Mouse (Mus musculus) macrophage (primary cell): ENCODE results near the gene Tm9sf2. TPM values are rescaled to one million over a fixed set of nuclear protein-coding genes. Genes with fewer than 3 reads are reported as not detected.
"Not testable (repeated sequence)": the region's sequence is repeated elsewhere in the genome, so short reads cannot be mapped to it uniquely, and the experiment has no call there.

Source experiments
- H3K27ac ChIP-seq: fragments of 350-480 bp; formaldehyde crosslinking; 2 replicates; pipeline ENCODE4 v1.9.0; 2021
- H3K36me3 ChIP-seq: fragments of 350-480 bp; formaldehyde crosslinking; 2 replicates; pipeline ENCODE4 v1.9.0; 2021; ENCODE audit errors: inconsistent target
- H3K4me3 ChIP-seq: fragments of 350-480 bp; formaldehyde crosslinking; 2 replicates; pipeline ENCODE4 v1.9.0; 2021; ENCODE audit errors: inconsistent target
- H3K79me2 ChIP-seq: fragments of 350-480 bp; formaldehyde crosslinking; 2 replicates; pipeline ENCODE4 v1.9.0; 2021; ENCODE audit errors: inconsistent target
- WGBS: methylation state at CpG from one replicate; pipeline ENCODE4 v1.1.7; 2026; ENCODE audit warnings: inconsistent platforms; ENCODE audit not compliant: missing documents; 5-methylcytosine and 5-hydroxymethylcytosine counted together
- polyA plus RNA-seq: library from polyadenylated mRNA; stranded (reverse); fragments of 250-400 nt; gene quantifications from 3 replicates; pipeline ENCODE4 v1.2.4, GENCODE M21; 2018; ENCODE audit warnings: inconsistent platforms
- total RNA-seq, 78 experiments: library from RNA; depleted of rRNA; stranded (reverse); fragments of 250-400 nt; gene quantifications; 1 replicate in 9 of 78; 2 replicates in 24 of 78; 3 replicates in 43 of 78; 4 replicates in 2 of 78; pipeline ENCODE4 v1.2.4; 2018; ENCODE audit warnings: inconsistent platforms in 56 of 78

The Tm9sf2 gene
- total RNA-seq (2018; cell fraction: chromatin; rRNA removed), result 10 to 100 TPM; 13.4 to 56.4 (median 35.8) TPM
- 100 to 1,000 TPM in 13 of 26 experiments, 10 to 100 TPM in 13; 66.1 to 164 (median 104) TPM for total RNA-seq (2018; cell fraction: cytosol; rRNA removed)
- total RNA-seq (2018; cell fraction: nucleus; rRNA removed), result 100 to 1,000 TPM in 22 of 26 experiments, 10 to 100 TPM in 4; 48.1 to 201 (median 130) TPM
- 98.5 to 135 TPM (median 122 TPM) in 3 replicates for polyA plus RNA-seq

- H3K4me3 ChIP-seq, result peak within 1 kb of the TSS; percentile 74
- peak within 1 kb of the TSS; percentile 66 for H3K27ac ChIP-seq
- peaks cover 48% of the 10 kb centered on the region for H3K79me2 ChIP-seq
- H3K36me3 ChIP-seq, result no peaks in the 10 kb centered on the region; the same call in 1 of the 2 replicates
- under 1% methylated on average over 70 of the region's 76 CpGs for WGBS
Measured at GRCm38 (mm10) chr14:122106822-122107468, at the start of gene Tm9sf2. TSS of gene Tm9sf2 (plus strand) at chr14:122107038.

GRCm38 (mm10) chr14:122057941-122058346, 48.9 kb upstream of the Tm9sf2 start:
- Histone ChIP-seq H3K27ac (no peak overlapping the region), H3K4me3 (no peak overlapping the region), H3K36me3 (no peaks in the 10 kb centered on the region), H3K79me2 (no peaks in the 10 kb centered on the region)
- WGBS, result 33% methylated on average over 1 of the region's 2 CpGs

DNA sequence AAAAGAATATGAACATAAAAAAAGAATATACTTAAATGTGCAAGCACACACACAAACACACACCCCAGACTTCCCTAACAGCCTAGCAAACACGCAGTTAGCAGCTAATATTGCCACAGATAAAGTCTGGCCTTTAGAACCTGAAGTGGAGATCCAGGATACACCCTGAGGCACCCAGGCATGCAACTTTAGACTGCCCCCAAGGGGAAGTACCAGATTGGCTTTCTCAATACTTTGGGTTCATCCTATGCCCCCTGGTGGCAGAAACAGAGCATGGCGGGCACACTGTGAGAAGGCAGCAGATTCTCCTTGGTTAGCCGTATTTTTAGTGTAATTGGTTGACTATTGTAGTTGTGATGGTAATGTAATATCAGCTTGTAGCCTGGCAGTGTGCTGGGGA, 46.2 kb upstream of the Tm9sf2 start:
- Histone ChIP-seq H3K79me2 (no peaks in the 10 kb centered on the region), H3K4me3 (no peak overlapping the region), H3K27ac (peak overlapping the region; percentile 30), H3K36me3 (no peaks in the 10 kb centered on the region)
- WGBS, result 0% methylated on average over 2 of the region's 3 CpGs

DNA sequence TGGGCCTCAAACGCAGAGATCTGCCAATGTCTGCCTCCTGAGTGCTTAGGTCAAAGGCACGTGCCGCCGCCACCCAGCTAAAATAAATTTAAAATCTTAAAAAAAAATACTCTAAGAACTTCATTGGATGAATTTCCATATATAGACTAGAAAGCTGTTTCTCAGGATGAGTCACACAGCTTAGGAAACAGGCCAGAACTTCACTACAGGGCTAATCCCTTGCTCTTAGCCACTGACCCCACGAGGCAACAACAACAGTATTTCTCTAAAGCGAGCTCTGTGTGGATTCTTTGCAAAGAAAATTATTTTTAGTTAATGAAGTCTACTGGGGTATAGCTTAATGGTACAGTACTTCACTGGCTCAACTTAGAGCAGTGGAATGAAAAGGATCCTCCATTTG, 45.5 kb upstream of the Tm9sf2 start:
- no peak overlapping the region for H3K4me3 ChIP-seq
- no peaks in the 10 kb centered on the region for H3K79me2 ChIP-seq
- H3K36me3 ChIP-seq, result no peaks in the 10 kb centered on the region
- peak overlapping the region; percentile 30 for H3K27ac ChIP-seq
- 83% methylated on average over 6 of the region's 6 CpGs for WGBS

- Histone ChIP-seq H3K36me3 (no peaks in the 10 kb centered on the region), H3K27ac (no peak overlapping the region), H3K79me2 (no peaks in the 10 kb centered on the region), H3K4me3 (no peak overlapping the region)
- 93% methylated on average over 10 of the region's 10 CpGs for WGBS
Measured at GRCm38 (mm10) chr14:122062411-122063090, 44.3 kb upstream of the Tm9sf2 start.

DNA sequence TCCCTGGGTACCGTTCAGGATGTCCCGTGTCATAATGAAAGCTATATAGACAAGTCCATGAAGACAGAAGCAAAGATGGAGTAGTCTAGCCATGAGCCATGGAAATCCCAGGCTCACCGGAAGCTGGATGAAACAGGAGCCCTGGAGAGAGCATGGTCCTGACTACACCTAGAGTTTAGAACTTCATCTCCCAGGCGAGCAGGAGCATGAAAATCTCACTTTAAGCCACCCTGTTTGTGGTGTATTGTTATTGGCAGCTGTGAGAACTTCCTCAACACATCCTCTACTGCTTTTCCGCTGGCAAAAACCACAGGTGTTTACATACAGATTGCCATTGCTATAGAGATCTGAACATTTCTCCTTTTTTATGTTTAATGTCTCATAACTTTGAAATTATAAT, 43.2 kb upstream of the Tm9sf2 start:
- Histone ChIP-seq H3K79me2 (no peaks in the 10 kb centered on the region), H3K4me3 (no peak overlapping the region), H3K36me3 (no peaks in the 10 kb centered on the region), H3K27ac (no peak overlapping the region)
- WGBS, result 16% methylated on average over 5 of the region's 5 CpGs

DNA sequence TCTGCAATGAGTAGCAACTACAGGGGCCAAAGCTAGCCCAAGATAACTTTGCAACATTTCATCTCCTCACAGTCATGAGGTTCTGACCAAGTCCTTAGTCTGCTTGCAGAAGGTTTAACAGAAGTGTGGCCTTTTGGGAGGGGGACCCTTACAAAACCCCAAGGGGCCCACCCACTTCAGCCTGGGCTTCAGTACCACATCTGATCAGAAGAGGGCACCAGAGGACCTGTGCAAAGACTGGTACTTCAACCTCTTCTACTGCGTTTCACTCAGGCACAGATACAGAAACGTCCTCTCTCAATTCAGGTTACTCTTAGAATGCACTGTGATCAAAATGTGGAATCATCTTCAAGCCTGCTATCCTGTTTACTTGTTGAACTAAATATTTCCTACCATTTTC, 42.3 kb upstream of the Tm9sf2 start:
- no peak overlapping the region for H3K4me3 ChIP-seq
- WGBS, result 20% methylated on average over 2 of the region's 2 CpGs
- no peaks in the 10 kb centered on the region for H3K36me3 ChIP-seq
- H3K79me2 ChIP-seq, result no peaks in the 10 kb centered on the region
- H3K27ac ChIP-seq, result no peak overlapping the region

- Histone ChIP-seq H3K36me3 (no peaks in the 10 kb centered on the region), H3K79me2 (no peaks in the 10 kb centered on the region), H3K27ac (no peak overlapping the region), H3K4me3 (no peak overlapping the region)
- 30% methylated on average over 4 of the region's 4 CpGs for WGBS
Measured at GRCm38 (mm10) chr14:122066243-122066642, 40.6 kb upstream of the Tm9sf2 start.

DNA sequence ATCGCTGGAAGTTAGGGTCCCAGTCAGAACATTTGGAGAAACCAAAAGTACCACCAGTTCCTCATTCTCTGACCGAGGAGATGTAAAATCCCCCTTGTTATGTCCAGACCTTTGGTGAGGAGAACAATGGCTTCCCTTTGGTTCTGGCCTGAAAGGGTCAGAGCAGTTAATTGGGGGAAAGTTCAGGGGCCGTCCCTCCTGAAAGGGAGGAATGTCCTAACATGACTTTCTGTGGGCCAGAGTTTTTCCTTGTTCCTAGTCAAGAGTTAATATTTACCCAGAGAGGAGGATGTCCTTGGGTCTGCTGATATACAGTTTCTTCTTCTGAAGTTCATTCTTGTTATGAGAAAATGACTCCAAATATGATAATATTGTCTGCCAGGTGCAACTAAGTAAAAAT, 38.8 kb upstream of the Tm9sf2 start:
- WGBS, result 10% methylated on average over 2 of the region's 3 CpGs
- not testable (repeated sequence) for H3K27ac ChIP-seq

GRCm38 (mm10) chr14:122068801-122069695, 37.8 kb upstream of the Tm9sf2 start:
- Histone ChIP-seq H3K79me2 (no peaks in the 10 kb centered on the region), H3K27ac (no peak overlapping the region), H3K4me3 (no peak overlapping the region), H3K36me3 (no peaks in the 10 kb centered on the region)
- WGBS, result 84% methylated on average over 10 of the region's 11 CpGs

More for the DNA sequence above, 38.8 kb upstream of the Tm9sf2 start:
- not testable (repeated sequence) for H3K36me3 ChIP-seq, H3K79me2 ChIP-seq, H3K4me3 ChIP-seq

GRCm38 (mm10) chr14:122069948-122070347, 36.9 kb upstream of the Tm9sf2 start:
- H3K27ac ChIP-seq, result no peak overlapping the region
- WGBS, result 48% methylated on average over 3 of the region's 3 CpGs
- no peaks in the 10 kb centered on the region for H3K36me3 ChIP-seq
- H3K4me3 ChIP-seq, result no peak overlapping the region
- H3K79me2 ChIP-seq, result no peaks in the 10 kb centered on the region

GRCm38 (mm10) chr14:122073422-122073821, 33.4 kb upstream of the Tm9sf2 start:
- 73% methylated on average over 5 of the region's 5 CpGs for WGBS
- Histone ChIP-seq H3K4me3 (no peak overlapping the region), H3K79me2 (no peaks in the 10 kb centered on the region), H3K36me3 (no peaks in the 10 kb centered on the region), H3K27ac (no peak overlapping the region)

- Histone ChIP-seq H3K36me3 (no peaks in the 10 kb centered on the region), H3K79me2 (no peaks in the 10 kb centered on the region), H3K4me3 (no peak overlapping the region), H3K27ac (no peak overlapping the region)
- 89% methylated on average over 10 of the region's 10 CpGs for WGBS
Measured at GRCm38 (mm10) chr14:122074360-122074759, 32.5 kb upstream of the Tm9sf2 start.

- Histone ChIP-seq H3K36me3 (no peaks in the 10 kb centered on the region), H3K4me3 (no peak overlapping the region), H3K27ac (no peak overlapping the region), H3K79me2 (no peaks in the 10 kb centered on the region)
- WGBS, result 94% methylated on average over 21 of the region's 21 CpGs
Measured at GRCm38 (mm10) chr14:122075485-122076200, 31.2 kb upstream of the Tm9sf2 start.
